Mouse (Mus musculus) testis, adult 2 months (tissue): ENCODE measurements around the gene Gnai2.

Source experiments
- CTCF ChIP-seq: fragments of 200-500 bp; IDR thresholded peaks from 2 replicates; pipeline ENCODE4 v1.5.1; 2012; ENCODE audit warnings: low read depth, mild to moderate bottlenecking, inconsistent platforms, low read length, moderate library complexity; ENCODE audit not compliant: control insufficient read depth, insufficient read depth, insufficient replicate concordance
- POLR2A ChIP-seq: fragments of 200-500 bp; IDR thresholded peaks from 2 replicates; pipeline ENCODE4 v1.6.1; 2012; ENCODE audit warnings: low read depth, mild to moderate bottlenecking, inconsistent platforms, low read length, moderate library complexity; ENCODE audit not compliant: control insufficient read depth

DNA sequence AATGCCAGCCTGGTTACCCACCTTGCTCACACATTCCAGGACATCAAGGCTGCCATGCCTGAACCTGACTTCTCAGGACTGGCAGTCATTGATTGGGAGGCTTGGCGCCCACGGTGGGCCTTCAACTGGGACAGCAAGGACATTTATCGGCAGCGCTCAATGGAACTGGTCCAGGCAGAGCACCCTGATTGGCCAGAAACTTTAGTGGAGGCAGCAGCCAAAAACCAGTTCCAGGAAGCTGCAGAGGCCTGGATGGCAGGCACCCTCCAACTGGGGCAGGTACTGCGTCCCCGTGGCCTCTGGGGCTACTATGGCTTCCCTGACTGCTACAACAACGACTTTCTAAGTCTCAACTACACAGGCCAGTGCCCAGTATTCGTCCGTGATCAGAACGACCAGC is 57.3 kb downstream of the Gnai2 start:
- no peak for TF ChIP-seq POLR2A
- TF ChIP-seq CTCF: no peak
